Mouse (Mus musculus) midbrain, embryonic 10.5 days (tissue): ENCODE data around the gene Spg20. TPM values are rescaled to one million over a fixed set of nuclear protein-coding genes. Genes with fewer than 3 reads are reported as not detected.

ENCODE experiments used
- DNase-seq: peaks from one replicate; pipeline ENCODE4 v3.0.0-alpha.2; 2017; ENCODE audit warnings: low spot score
- H3K27ac ChIP-seq: fragments of 300-500 bp; sonication (generic); replicated peaks from 2 replicates; pipeline ENCODE4 v1.5.1; 2016; ENCODE audit warnings: mild to moderate bottlenecking
- H3K27me3 ChIP-seq: fragments of 300-500 bp; sonication (generic); 2 replicates; pipeline ENCODE4 v1.6.1; 2016; ENCODE audit warnings: low read depth, mild to moderate bottlenecking; ENCODE audit not compliant: poor library complexity, severe bottlenecking
- H3K36me3 ChIP-seq: fragments of 300-500 bp; sonication (generic); 2 replicates; pipeline ENCODE4 v1.6.1; 2016; ENCODE audit warnings: mild to moderate bottlenecking, moderate library complexity
- H3K4me1 ChIP-seq: fragments of 300-500 bp; sonication (generic); 2 replicates; pipeline ENCODE4 v1.6.1; 2016
- H3K4me3 ChIP-seq: fragments of 300-500 bp; sonication (generic); 2 replicates; pipeline ENCODE4 v1.5.1; 2016; ENCODE audit warnings: mild to moderate bottlenecking, moderate library complexity
- H3K9me3 ChIP-seq: fragments of 300-500 bp; sonication (generic); replicated peaks from 2 replicates; pipeline ENCODE4 v1.6.1; 2016; ENCODE audit warnings: mild to moderate bottlenecking
- WGBS: fragments of 180-500 bp; shearing (Covaris S2); methylation state at CpG from one replicate; pipeline ENCODE4 v1.1.7; 2016; 5-methylcytosine and 5-hydroxymethylcytosine counted together
- polyA plus RNA-seq: library from polyadenylated mRNA; unstranded; fragments of >200 nt; fragmentation: Nextera tagmentation; extraction: Ambion mirVana; gene quantifications from 2 replicates; pipeline ENCODE4 v1.2.1, GENCODE M21; 2016

Spg20 gene
- polyA plus RNA-seq, 1 experiment from 2014 or later = 51.6 TPM

- 0 out of 2 replicates have a peak, but pooled peaks cover 4% of the 10 kb centered on the region for H3K27me3 ChIP-seq
- 55% methylated on average over 3 of the region's 3 CpGs for WGBS
- no peak overlapping the region for H3K4me3 ChIP-seq
- DNase-seq = no peak
- no peaks in the 10 kb centered on the region for H3K36me3 ChIP-seq
- no peak overlapping the region; the same call in 1 of the 2 replicates for H3K27ac ChIP-seq
- no peaks in the 10 kb centered on the region for H3K4me1 ChIP-seq
- no peaks in the 10 kb centered on the region for H3K9me3 ChIP-seq
These were observed 26.2 kb upstream of the Spg20 start for GRCm38 (mm10) chr3:55085716-55086115.

GRCm38 (mm10) chr3:55086948-55087347, 25.0 kb upstream of the Spg20 start:
- WGBS = 86% methylated on average over 5 of the region's 5 CpGs
- H3K36me3 ChIP-seq = no peaks in the 10 kb centered on the region
- no peak overlapping the region for H3K4me3 ChIP-seq
- no peaks in the 10 kb centered on the region for H3K4me1 ChIP-seq
- H3K9me3 ChIP-seq = no peaks in the 10 kb centered on the region
- no peak for DNase-seq
- no peaks in the 10 kb centered on the region for H3K27me3 ChIP-seq
- H3K27ac ChIP-seq = no peak overlapping the region

DNA sequence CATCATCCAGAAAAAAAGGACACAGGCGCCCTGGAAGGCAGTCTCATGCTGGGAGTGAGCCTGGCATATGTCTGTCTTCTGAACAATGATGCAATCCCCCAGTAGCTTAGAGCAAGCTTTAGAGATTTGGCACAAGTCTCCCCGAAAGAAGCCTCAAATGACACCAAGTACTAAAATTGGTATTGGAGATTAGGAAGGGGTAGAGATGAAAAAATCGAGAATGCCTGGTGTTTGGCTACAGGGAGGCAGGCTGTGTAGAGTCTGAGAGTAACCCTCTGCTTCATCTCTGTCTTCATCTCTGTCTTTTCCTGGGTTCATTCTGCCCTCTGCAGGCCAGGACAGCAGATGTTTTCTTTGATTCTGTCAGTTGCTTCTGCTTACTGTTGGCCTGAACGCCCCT, 24.5 kb upstream of the Spg20 start:
- H3K4me1 ChIP-seq = no peaks in the 10 kb centered on the region
- H3K27ac ChIP-seq = no peak overlapping the region
- WGBS = 74% methylated on average over 4 of the region's 4 CpGs
- H3K27me3 ChIP-seq = no peaks in the 10 kb centered on the region
- no peak overlapping the region for H3K4me3 ChIP-seq
- H3K9me3 ChIP-seq = no peaks in the 10 kb centered on the region
- DNase-seq = no peak
- H3K36me3 ChIP-seq = no peaks in the 10 kb centered on the region

GRCm38 (mm10) chr3:55088359-55088758, 23.5 kb upstream of the Spg20 start:
- Histone ChIP-seq H3K36me3 (no peaks in the 10 kb centered on the region), H3K4me3 (no peak overlapping the region), H3K27me3 (no peaks in the 10 kb centered on the region), H3K4me1 (no peaks in the 10 kb centered on the region), H3K27ac (no peak overlapping the region), H3K9me3 (no peaks in the 10 kb centered on the region)
- WGBS = 75% methylated on average over 4 of the region's 4 CpGs
- no peak for DNase-seq

GRCm38 (mm10) chr3:55088843-55089242, 23.1 kb upstream of the Spg20 start:
- WGBS = 80% methylated on average over 3 of the region's 3 CpGs
- H3K27me3 ChIP-seq = no peaks in the 10 kb centered on the region
- no peaks in the 10 kb centered on the region for H3K36me3 ChIP-seq
- H3K27ac ChIP-seq = no peak overlapping the region
- H3K4me3 ChIP-seq = no peak overlapping the region
- no peaks in the 10 kb centered on the region for H3K9me3 ChIP-seq
- no peaks in the 10 kb centered on the region for H3K4me1 ChIP-seq
- DNase-seq = no peak

- DNase-seq = no peak
- 90% methylated on average over 4 of the region's 4 CpGs for WGBS
- no peaks in the 10 kb centered on the region for H3K9me3 ChIP-seq
- no peaks in the 10 kb centered on the region for H3K36me3 ChIP-seq
- no peak overlapping the region for H3K4me3 ChIP-seq
- no peak overlapping the region for H3K27ac ChIP-seq
- H3K27me3 ChIP-seq = no peaks in the 10 kb centered on the region
- no peaks in the 10 kb centered on the region for H3K4me1 ChIP-seq
These were observed 22.6 kb upstream of the Spg20 start for GRCm38 (mm10) chr3:55089291-55089690.

DNA sequence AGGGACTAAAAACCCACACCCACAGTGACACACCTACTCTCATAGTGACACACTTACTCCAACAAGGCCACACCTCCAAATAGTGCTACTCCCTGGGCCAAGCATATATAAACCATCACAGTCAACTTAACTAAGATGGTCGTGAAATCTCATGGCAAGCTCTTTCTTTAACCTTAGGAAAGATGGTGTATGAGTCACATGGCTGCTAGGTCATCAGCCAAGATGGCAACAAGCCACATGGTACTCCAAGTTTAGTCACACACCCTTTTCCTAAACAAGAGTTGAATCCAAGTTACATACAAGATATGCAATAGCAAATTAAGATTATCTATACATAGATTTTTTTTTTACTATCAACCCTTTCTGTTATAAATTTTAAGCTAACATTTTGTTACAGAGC, 18.7 kb upstream of the Spg20 start:
- H3K27ac ChIP-seq = no peak overlapping the region
- no peaks in the 10 kb centered on the region for H3K9me3 ChIP-seq
- WGBS = 81% methylated on average over 1 of the region's 1 CpGs
- no peaks in the 10 kb centered on the region for H3K27me3 ChIP-seq
- H3K36me3 ChIP-seq = no peaks in the 10 kb centered on the region
- no peak for DNase-seq
- no peak overlapping the region for H3K4me3 ChIP-seq
- peaks cover 24% of the 10 kb centered on the region for H3K4me1 ChIP-seq

DNA sequence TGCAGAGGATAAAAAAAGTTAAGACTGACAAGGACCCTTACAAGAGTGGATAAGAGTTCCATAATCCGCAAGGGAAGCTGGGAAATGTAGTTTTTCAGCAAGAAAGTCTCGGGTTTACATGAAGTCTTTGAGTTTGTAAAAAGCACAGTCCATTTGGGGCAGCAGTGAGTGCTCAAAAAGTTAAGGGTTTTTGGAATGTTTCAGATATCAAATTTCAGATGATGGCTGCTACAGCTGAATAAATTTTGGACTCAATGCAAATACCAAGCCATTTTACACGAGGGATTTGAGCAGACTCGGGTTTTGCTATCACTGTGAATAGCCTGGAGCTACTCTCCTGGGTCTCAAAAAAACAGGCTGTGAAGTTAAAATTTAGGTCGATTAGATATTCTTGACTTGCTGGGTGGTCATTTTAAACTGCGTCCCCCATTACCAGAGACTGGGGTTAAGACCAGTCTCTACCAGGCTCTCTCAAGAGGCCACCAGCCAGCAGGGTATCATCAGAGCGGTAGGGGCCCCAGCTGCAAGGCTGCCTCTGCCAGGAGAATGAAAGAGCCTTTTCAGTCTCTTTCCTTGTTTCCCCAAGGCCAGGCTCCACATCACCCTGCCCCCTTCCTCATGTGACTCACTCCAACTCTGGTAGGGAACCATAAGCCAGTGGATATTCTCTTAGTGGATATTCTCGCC, 15.8 kb upstream of the Spg20 start:
- peak overlapping the region; percentile 4; the same call in 1 of the 2 replicates for H3K4me3 ChIP-seq
- peak overlapping the region; percentile 78 for H3K27ac ChIP-seq
- H3K27me3 ChIP-seq = no peaks in the 10 kb centered on the region
- DNase-seq = peak; percentile 45
- H3K9me3 ChIP-seq = no peaks in the 10 kb centered on the region
- WGBS = 34% methylated on average over 8 of the region's 8 CpGs
- H3K36me3 ChIP-seq = no peaks in the 10 kb centered on the region
- peaks cover 25% of the 10 kb centered on the region for H3K4me1 ChIP-seq

GRCm38 (mm10) chr3:55096655-55097005, 15.3 kb upstream of the Spg20 start:
- WGBS = 78% methylated on average over 2 of the region's 2 CpGs

GRCm38 (mm10) chr3:55097186-55097585, 14.7 kb upstream of the Spg20 start:
- DNase-seq = no peak
- H3K4me1 ChIP-seq = peaks cover 25% of the 10 kb centered on the region
- no peaks in the 10 kb centered on the region for H3K36me3 ChIP-seq
- H3K27me3 ChIP-seq = no peaks in the 10 kb centered on the region
- H3K4me3 ChIP-seq = no peak overlapping the region
- no peaks in the 10 kb centered on the region for H3K9me3 ChIP-seq
- WGBS = 76% methylated on average over 2 of the region's 2 CpGs
- H3K27ac ChIP-seq = peak overlapping the region; percentile 78; the same call in 1 of the 2 replicates

More at GRCm38 (mm10) chr3:55096655-55097005, 15.3 kb upstream of the Spg20 start:
- H3K4me1 ChIP-seq = peaks cover 25% of the 10 kb centered on the region
- H3K27me3 ChIP-seq = no peaks in the 10 kb centered on the region
- no peaks in the 10 kb centered on the region for H3K9me3 ChIP-seq
- H3K36me3 ChIP-seq = no peaks in the 10 kb centered on the region
- no peak for DNase-seq
- peak overlapping the region; percentile 78 for H3K27ac ChIP-seq
- no peak overlapping the region for H3K4me3 ChIP-seq

DNA sequence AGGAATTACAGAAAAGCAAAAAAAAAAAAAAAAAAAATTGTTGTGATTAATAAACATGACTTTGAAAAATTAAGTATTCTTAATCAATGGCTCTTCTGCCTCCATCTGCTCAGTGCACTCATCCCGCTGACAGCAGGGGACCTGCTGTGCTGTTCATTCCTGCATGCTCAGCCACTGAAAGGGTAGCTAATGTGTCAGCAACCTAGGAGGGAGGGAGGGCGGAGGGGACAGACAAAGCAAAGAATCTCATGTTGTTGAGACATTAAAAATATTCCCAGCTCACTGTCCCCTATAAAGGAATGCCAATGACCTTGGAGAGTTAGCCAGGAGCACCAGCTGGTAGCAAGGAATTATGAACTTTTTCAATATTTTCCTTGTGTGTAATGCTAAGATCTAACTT, 13.9 kb upstream of the Spg20 start:
- Histone ChIP-seq H3K36me3 (no peaks in the 10 kb centered on the region), H3K4me3 (no peak overlapping the region), H3K4me1 (peaks cover 25% of the 10 kb centered on the region), H3K9me3 (no peaks in the 10 kb centered on the region), H3K27me3 (no peaks in the 10 kb centered on the region), H3K27ac (no peak overlapping the region)
- DNase-seq = peak; percentile 16
- WGBS = 42% methylated on average over 2 of the region's 2 CpGs

GRCm38 (mm10) chr3:55098990-55099389, 12.9 kb upstream of the Spg20 start:
- Histone ChIP-seq H3K4me3 (no peak overlapping the region), H3K9me3 (no peaks in the 10 kb centered on the region), H3K27me3 (no peaks in the 10 kb centered on the region), H3K36me3 (no peaks in the 10 kb centered on the region), H3K27ac (no peak overlapping the region), H3K4me1 (peaks cover 25% of the 10 kb centered on the region)
- WGBS = 89% methylated on average over 11 of the region's 11 CpGs
- DNase-seq = no peak

DNA sequence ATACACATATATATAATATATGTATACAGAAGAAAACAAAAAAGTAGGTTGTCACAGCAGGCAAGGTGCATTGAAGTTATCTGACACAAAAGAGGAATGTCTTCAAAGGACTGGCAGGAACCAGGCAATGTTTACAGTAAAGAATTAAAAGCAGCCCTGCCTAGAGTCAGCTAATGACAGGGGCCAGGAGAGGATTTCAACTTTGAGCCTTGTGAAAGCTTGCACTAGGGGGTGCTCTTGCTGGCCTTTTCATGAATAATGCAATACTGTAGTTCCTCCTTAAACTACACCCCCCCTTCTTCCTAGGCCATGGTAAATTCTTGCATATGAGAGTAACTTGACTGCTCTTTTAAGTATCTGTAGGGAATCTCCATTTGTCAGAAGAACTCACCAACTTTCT, 10.8 kb upstream of the Spg20 start:
- no peak for DNase-seq
- Histone ChIP-seq H3K27me3 (no peaks in the 10 kb centered on the region), H3K36me3 (no peaks in the 10 kb centered on the region), H3K4me3 (no peak overlapping the region), H3K9me3 (no peaks in the 10 kb centered on the region), H3K4me1 (peaks cover 19% of the 10 kb centered on the region), H3K27ac (no peak overlapping the region)
